Mouse (Mus musculus) C2C12 (cell line): ENCODE measurements around the gene Prr30. TPM values are rescaled to one million over a fixed set of nuclear protein-coding genes. Genes with fewer than 3 reads are reported as not detected.

Experiments used
- H3K27me3 ChIP-seq: one replicate; pipeline ENCODE4 v1.6.1; 2011; ENCODE audit not compliant: control insufficient read depth, insufficient read depth, insufficient read length
- H3K36me3 ChIP-seq: one replicate; pipeline ENCODE4 v1.6.1; 2011; ENCODE audit not compliant: control insufficient read depth, insufficient read depth
- H3K4me3 ChIP-seq: one replicate; pipeline ENCODE4 v1.5.1; 2011; ENCODE audit warnings: mild to moderate bottlenecking, control low read depth; ENCODE audit not compliant: poor library complexity, insufficient read depth, severe bottlenecking
- H3K79me2 ChIP-seq: one replicate; pipeline ENCODE4 v1.6.1; 2011; ENCODE audit not compliant: control insufficient read depth, insufficient read depth
- H3K79me3 ChIP-seq: one replicate; pipeline ENCODE4 v1.6.1; 2011; ENCODE audit warnings: low read depth, control low read depth
- H3ac ChIP-seq: one replicate; pipeline ENCODE3; 2011; ENCODE audit warnings: low read depth; ENCODE audit not compliant: control insufficient read depth, insufficient read length
- CEBPB ChIP-seq: IDR thresholded peaks from one replicate; pipeline ENCODE4 v1.6.1; 2011; ENCODE audit warnings: low read depth, mild to moderate bottlenecking, control low read depth, moderate library complexity
- CTCF ChIP-seq: IDR thresholded peaks from one replicate; pipeline ENCODE4 v1.5.1; 2011; ENCODE audit not compliant: control insufficient read depth, insufficient read depth, insufficient read length
- FOSL1 ChIP-seq: IDR thresholded peaks from one replicate; pipeline ENCODE4 v1.8.0; 2011; ENCODE audit warnings: mild to moderate bottlenecking, low read length; ENCODE audit not compliant: poor library complexity, insufficient read depth, severe bottlenecking
- MAX ChIP-seq: IDR thresholded peaks from one replicate; pipeline ENCODE4 v1.6.1; 2011; ENCODE audit warnings: mild to moderate bottlenecking, control low read depth
- MYOD1 ChIP-seq: IDR thresholded peaks from one replicate; pipeline ENCODE4 v1.6.1; 2011; ENCODE audit warnings: low read depth; ENCODE audit not compliant: control insufficient read depth, insufficient read length
- MYOG ChIP-seq: IDR thresholded peaks from one replicate; pipeline ENCODE4 v1.6.1; 2011; ENCODE audit not compliant: control insufficient read depth, insufficient read length; ENCODE audit errors: extremely low read depth
- USF1 ChIP-seq: IDR thresholded peaks from one replicate; pipeline ENCODE4 v1.6.1; 2011; ENCODE audit warnings: low read depth, mild to moderate bottlenecking, control low read depth, moderate library complexity
- polyA plus RNA-seq: library from polyadenylated mRNA; unstranded; fragments of >200 nt; fragmentation: generic; extraction: Trizol; gene quantifications from one replicate; pipeline ENCODE4 v1.2.1, GENCODE M21; 2012; ENCODE audit warnings: missing spikeins

Prr30 gene
- polyA plus RNA-seq, 1 experiment: not detected

DNA sequence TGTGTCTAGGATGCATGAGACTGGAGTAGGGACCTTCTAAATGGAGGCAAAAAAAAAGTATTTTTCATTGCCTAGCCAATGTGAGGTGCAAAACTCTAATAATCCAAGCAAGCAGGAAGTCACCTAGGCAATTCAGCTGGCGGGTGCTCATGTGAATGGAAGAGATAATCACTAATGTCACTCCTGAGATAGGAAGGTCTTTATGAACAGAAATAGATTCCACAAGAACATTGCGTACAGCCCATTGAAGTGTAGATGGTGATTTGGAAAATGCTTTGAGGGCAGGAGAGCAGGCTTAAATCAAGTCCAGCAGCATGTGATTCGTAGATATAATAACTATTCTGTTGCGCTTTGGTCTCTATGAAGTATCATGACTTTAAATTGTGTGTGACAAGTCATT lies 27.9 kb downstream of the Prr30 start:
- no peaks in the 10 kb centered on the region for H3K79me2 ChIP-seq
- TF ChIP-seq MYOG (no peak), MAX (no peak), CTCF (no peak), MYOD1 (no peak), USF1 (no peak), FOSL1 (no peak), CEBPB (no peak)
- no peaks in the 10 kb centered on the region for H3K27me3 ChIP-seq
- no peak overlapping the region for H3K4me3 ChIP-seq
- no peaks in the 10 kb centered on the region for H3K36me3 ChIP-seq
- no peak overlapping the region for H3ac ChIP-seq
- H3K79me3 ChIP-seq: no peaks in the 10 kb centered on the region
